Mouse (Mus musculus) cortical plate, adult 2 months (tissue): Measurements from ENCODE around the gene Cbfa2t3.

ENCODE experiments used
- CTCF ChIP-seq: fragments of 200-500 bp; IDR thresholded peaks from 2 replicates; pipeline ENCODE4 v1.5.1; 2011; ENCODE audit warnings: mild to moderate bottlenecking, control low read depth, low read length; ENCODE audit not compliant: insufficient read depth; ENCODE audit errors: extremely low read depth
- POLR2A ChIP-seq: fragments of 200-500 bp; IDR thresholded peaks from 2 replicates; pipeline ENCODE4 v1.6.1; 2011; ENCODE audit warnings: mild to moderate bottlenecking, low read length, control low read depth; ENCODE audit not compliant: insufficient read depth; ENCODE audit errors: extremely low read depth

DNA sequence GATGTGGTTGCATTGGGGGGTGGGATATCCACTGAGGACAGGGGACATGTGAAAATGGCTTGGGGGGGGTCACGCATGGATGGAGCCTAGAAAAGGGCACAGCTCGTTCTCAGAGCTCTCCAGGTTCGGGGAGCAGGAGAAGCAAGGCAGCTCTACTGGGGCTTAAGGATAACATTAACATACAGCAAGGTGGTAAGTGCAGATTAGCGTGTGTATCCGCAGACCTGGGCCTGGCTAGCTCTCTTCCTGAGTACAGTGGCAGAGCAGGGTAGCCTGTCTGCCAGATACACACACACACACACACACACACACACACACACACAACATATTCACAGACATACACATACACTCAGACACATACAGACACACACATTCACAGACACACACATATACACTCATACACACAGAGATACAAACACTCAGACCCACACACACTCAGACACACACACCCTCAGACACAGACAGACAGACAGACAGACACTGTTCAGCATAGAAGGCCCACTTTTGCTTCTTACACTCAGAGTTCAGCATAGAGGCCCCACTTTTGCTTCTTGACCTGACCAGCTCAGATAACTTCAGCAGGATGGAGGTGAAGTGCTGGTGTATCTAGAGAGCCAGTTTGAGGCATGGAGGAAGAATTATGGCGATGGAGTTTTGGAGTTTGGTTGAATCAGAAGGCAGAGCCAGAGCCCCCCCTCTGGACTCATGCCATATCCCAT is 80.1 kb downstream of the Cbfa2t3 start:
- TF ChIP-seq POLR2A, result no peak
- no peak for TF ChIP-seq CTCF
